Mouse (Mus musculus): Measurements from ENCODE around the gene Arid1b. TPM values are rescaled to one million over a fixed set of nuclear protein-coding genes. Genes with fewer than 3 reads are reported as not detected.

Arid1b gene
- total and polyA plus RNA-seq, 3 experiments = 6.1 to 12.4 (median 9.7) TPM

- DNase-seq (ENCODE audit: extremely low read depth) = no peak
- Histone ChIP-seq H3K4me3 (replicated peaks in 1 of 3; ENCODE audit: low read depth in 2 of 3, low read length in 2 of 3, poor library complexity in 1 of 3) (no peak overlapping the region), H3K9ac (ENCODE audit: insufficient read depth, low read depth) (no peak overlapping the region), H3K27me3 (replicated peaks) (no peaks in the 10 kb centered on the region), H3K4me1 (ENCODE audit: control insufficient read depth in 1 of 2, insufficient read depth in 2 of 2) (no peaks in the 10 kb centered on the region), H3K4me2 (ENCODE audit: insufficient read depth, low read depth, poor library complexity, severe bottlenecking) (no peak overlapping the region), H3K79me2 (replicated peaks; ENCODE audit: control insufficient read depth, extremely low read depth, insufficient read depth, poor library complexity, severe bottlenecking) (no peaks in the 10 kb centered on the region), H3K36me3 (replicated peaks in 1 of 2; ENCODE audit: control insufficient read depth in 1 of 2, insufficient read depth in 1 of 2, low read length in 1 of 2) (peaks cover 15 to 87% of the 10 kb centered on the region in 2 experiments), H3K9me3 (replicated peaks; ENCODE audit: low read length) (no peaks in the 10 kb centered on the region), H3K27ac (ENCODE audit: insufficient read depth, low read depth) (no peak overlapping the region)
- TF ChIP-seq CHD2 (IDR thresholded peaks at IDR 0.05; ENCODE audit: low read length) (no peak), MYC (IDR thresholded peaks at IDR 0.05; ENCODE audit: low read depth, low read length) (no peak), BHLHE40 (IDR thresholded peaks at IDR 0.05; ENCODE audit: low read depth, low read length) (no peak), UBTF (IDR thresholded peaks at IDR 0.05; ENCODE audit: low read depth, low read length) (no peak), MAX (IDR thresholded peaks at IDR 0.05; ENCODE audit: low read length) (no peak), MAZ (IDR thresholded peaks at IDR 0.05; ENCODE audit: low read depth, low read length) (no peak), ZC3H11A (IDR thresholded peaks at IDR 0.05; ENCODE audit: low read depth, low read length) (no peak), MEF2A (IDR thresholded peaks at IDR 0.05; ENCODE audit: borderline replicate concordance, low read depth, low read length) (no peak), TBP (conservative IDR thresholded peaks at IDR 0.05; ENCODE audit: low read depth, low read length) (no peak), POLR2A (IDR thresholded peaks at IDR 0.05; ENCODE audit: low read depth, low read length) (no peak), RCOR1 (conservative IDR thresholded peaks at IDR 0.05; ENCODE audit: low read depth, low read length) (no peak), CHD1 (IDR thresholded peaks at IDR 0.05; ENCODE audit: low read depth, low read length) (no peak), ZKSCAN1 (IDR thresholded peaks at IDR 0.05; ENCODE audit: borderline replicate concordance, low read depth, low read length) (no peak), USF1 (IDR thresholded peaks at IDR 0.05; ENCODE audit: low read depth, low read length) (no peak), USF2 (conservative IDR thresholded peaks at IDR 0.05; ENCODE audit: low read depth, low read length) (no peak), IRF4 (IDR thresholded peaks at IDR 0.05; ENCODE audit: low read depth, low read length) (no peak), HCFC1 (IDR thresholded peaks at IDR 0.05; ENCODE audit: low read depth, low read length) (no peak), RAD21 (IDR thresholded peaks at IDR 0.05; ENCODE audit: low read depth, low read length) (no peak)
- dilution Hi-C loops (cut with MboI; ENCODE audit: extremely low pct_ligation_motif_present, extremely low pct_unique_long_range_greater_than_20kb, low sequenced_read_pairs) = no loop called here
- in situ Hi-C loops (cut with MboI; ENCODE audit: low pct_ligation_motif_present, low pct_unique_long_range_greater_than_20kb, low sequenced_read_pairs) = no loop called here
These were observed 292.6 kb downstream of the Arid1b start for GRCm38 (mm10) chr17:5286571-5287209.

GRCm38 (mm10) chr17:5287210-5287591, 293.1 kb downstream of the Arid1b start:
- no peak for DNase-seq (ENCODE audit: extremely low read depth)
- no peaks in the 10 kb centered on the region for H3K27me3 ChIP-seq (replicated peaks)
- in situ Hi-C loops (cut with MboI; ENCODE audit: low pct_ligation_motif_present, low pct_unique_long_range_greater_than_20kb, low sequenced_read_pairs) = no loop called here
- H3K4me1 ChIP-seq (ENCODE audit: control insufficient read depth in 1 of 2, insufficient read depth in 2 of 2) = no peaks in the 10 kb centered on the region
- H3K79me2 ChIP-seq (replicated peaks; ENCODE audit: control insufficient read depth, extremely low read depth, insufficient read depth, poor library complexity, severe bottlenecking) = no peaks in the 10 kb centered on the region
- TF ChIP-seq ZNF384 (IDR thresholded peaks at IDR 0.05; ENCODE audit: low read depth, low read length) (no peak), IRF4 (IDR thresholded peaks at IDR 0.05; ENCODE audit: low read depth, low read length) (no peak), MXI1 (IDR thresholded peaks at IDR 0.05; ENCODE audit: low read depth, low read length) (no peak), GABPA (IDR thresholded peaks at IDR 0.05; ENCODE audit: insufficient replicate concordance, low read depth, low read length) (no peak), KAT2A (IDR thresholded peaks at IDR 0.05; ENCODE audit: insufficient replicate concordance, low read length) (no peak), MAZ (IDR thresholded peaks at IDR 0.05; ENCODE audit: low read depth, low read length) (no peak), ZKSCAN1 (IDR thresholded peaks at IDR 0.05; ENCODE audit: borderline replicate concordance, low read depth, low read length) (no peak), ZMIZ1 (IDR thresholded peaks at IDR 0.05; ENCODE audit: low read depth, low read length) (no peak), USF1 (IDR thresholded peaks at IDR 0.05; ENCODE audit: low read depth, low read length) (no peak), EP300 (IDR thresholded peaks at IDR 0.05; ENCODE audit: low read length) (no peak), POLR2A (IDR thresholded peaks at IDR 0.05; ENCODE audit: low read depth, low read length) (no peak), PAX5 (IDR thresholded peaks at IDR 0.05; ENCODE audit: low read length) (no peak), USF2 (conservative IDR thresholded peaks at IDR 0.05; ENCODE audit: low read depth, low read length) (no peak), JUND (conservative IDR thresholded peaks at IDR 0.05; ENCODE audit: low read depth, low read length) (no peak), CHD2 (IDR thresholded peaks at IDR 0.05; ENCODE audit: low read length) (no peak), CHD1 (IDR thresholded peaks at IDR 0.05; ENCODE audit: low read depth, low read length) (no peak), NRF1 (IDR thresholded peaks at IDR 0.05; ENCODE audit: low read depth, low read length) (no peak), ZC3H11A (IDR thresholded peaks at IDR 0.05; ENCODE audit: low read depth, low read length) (no peak), MEF2A (IDR thresholded peaks at IDR 0.05; ENCODE audit: borderline replicate concordance, low read depth, low read length) (no peak), NELFE (IDR thresholded peaks at IDR 0.05; ENCODE audit: low read depth, low read length) (no peak)
- H3K9ac ChIP-seq (ENCODE audit: insufficient read depth, low read depth) = no peak overlapping the region
- H3K9me3 ChIP-seq (replicated peaks; ENCODE audit: low read length) = no peaks in the 10 kb centered on the region
- dilution Hi-C loops (cut with MboI; ENCODE audit: extremely low pct_ligation_motif_present, extremely low pct_unique_long_range_greater_than_20kb, low sequenced_read_pairs) = no loop called here
- no peak overlapping the region for H3K4me3 ChIP-seq (replicated peaks in 1 of 3; ENCODE audit: low read depth in 2 of 3, low read length in 2 of 3, poor library complexity in 1 of 3)
- H3K27ac ChIP-seq (ENCODE audit: insufficient read depth, low read depth) = no peak overlapping the region
- H3K4me2 ChIP-seq (ENCODE audit: insufficient read depth, low read depth, poor library complexity, severe bottlenecking) = no peak overlapping the region
- H3K36me3 ChIP-seq (replicated peaks in 1 of 2; ENCODE audit: control insufficient read depth in 1 of 2, insufficient read depth in 1 of 2, low read length in 1 of 2) = peaks cover 15 to 82% of the 10 kb centered on the region in 2 experiments

Data from CH12.LX (cell line).